Mouse (Mus musculus): Measurements from ENCODE around the gene Acot10.
"Not testable (repeated sequence)": the region's sequence is repeated elsewhere in the genome, so short reads cannot be mapped to it uniquely, and the experiment has no call there.

Gene Acot10

DNA sequence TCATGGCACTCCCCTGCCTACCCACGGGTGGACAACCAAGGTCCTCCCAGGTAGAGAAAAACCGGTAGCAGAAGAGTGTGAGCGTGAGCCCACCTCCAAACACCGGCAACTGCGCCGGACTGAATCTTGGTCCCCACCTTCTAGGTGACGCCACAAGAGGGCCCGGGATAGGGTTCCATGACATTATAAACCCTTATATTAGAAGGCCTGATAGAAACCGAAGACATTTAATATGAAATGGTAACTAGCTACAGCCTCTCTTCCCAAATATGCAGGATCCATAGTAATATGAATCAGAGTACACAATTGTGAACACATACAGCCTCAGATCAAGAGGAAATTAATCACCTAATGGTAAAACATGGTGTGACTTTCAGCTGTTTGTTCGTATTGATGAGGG, at the start of gene Acot10:
TSS of gene Acot10 (minus strand) at position 101 of the 400 bp plus-strand sequence.
- no peak for DNase-seq (ENCODE audit: low spot score in 2 of 2)

DNA sequence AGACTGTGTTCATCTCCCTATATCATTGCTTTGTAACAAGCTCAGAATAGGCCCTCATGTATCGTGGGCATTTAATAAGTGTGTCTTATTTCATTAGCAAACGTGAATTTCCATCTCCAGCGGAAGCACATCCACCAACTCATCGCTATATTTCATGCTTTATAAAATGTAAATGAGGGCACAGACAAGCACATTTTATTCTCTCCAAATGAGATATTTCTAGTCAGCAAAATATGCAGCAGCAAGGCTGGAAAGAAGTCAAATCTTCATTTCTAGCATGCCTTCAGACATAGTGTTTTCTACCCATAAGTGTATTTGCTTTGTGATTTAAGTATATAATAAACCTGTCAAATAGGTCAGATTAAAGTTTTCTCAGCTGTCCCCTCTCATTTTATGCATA, 45.3 kb upstream of the Acot10 start:
- DNase-seq (ENCODE audit: low spot score in 2 of 2) = no peak

- DNase-seq (ENCODE audit: low spot score in 2 of 2) = no peak
Measured at GRCm38 (mm10) chr15:20696229-20696628, 29.7 kb upstream of the Acot10 start.

DNA sequence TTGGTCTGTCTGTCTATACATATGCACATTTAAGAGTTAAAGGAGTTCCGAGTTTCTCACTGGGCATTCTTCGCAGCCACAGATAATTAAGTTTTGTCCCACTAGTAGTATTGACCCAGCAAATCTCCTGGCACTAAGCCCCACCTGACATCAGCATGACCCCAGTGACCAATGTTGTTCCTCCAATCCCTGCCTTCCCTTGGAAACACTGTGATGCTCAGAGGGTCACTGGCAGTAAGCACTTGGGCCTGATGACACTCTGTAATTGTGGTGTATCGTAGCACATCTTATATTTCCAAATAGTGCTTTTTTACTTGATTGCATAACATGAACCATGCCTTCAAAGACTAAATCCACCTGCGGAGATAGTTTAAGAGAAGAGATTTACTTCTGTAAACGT, 17.6 kb upstream of the Acot10 start:
- no peak for DNase-seq (ENCODE audit: low spot score in 2 of 2)

DNA sequence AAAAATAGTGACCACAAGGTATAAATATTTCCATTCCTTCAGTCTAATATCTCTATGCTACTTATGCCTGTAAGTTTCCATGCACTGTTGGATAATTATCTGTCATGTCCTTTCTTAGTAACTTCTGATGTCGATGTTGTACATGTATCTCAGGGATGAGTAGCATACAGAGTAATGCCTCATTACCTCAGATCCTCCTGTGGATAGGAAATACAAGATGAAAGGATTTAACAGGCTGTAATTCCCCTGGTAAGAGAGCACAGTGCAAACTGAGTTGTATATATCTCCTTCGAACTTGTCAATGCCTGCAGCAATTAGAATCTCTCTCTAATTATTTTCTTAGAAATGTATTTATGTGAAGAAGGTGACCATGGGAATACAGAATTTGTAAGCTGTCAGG, 16.2 kb upstream of the Acot10 start:
- DNase-seq (ENCODE audit: low spot score in 2 of 2) = no peak

DNA sequence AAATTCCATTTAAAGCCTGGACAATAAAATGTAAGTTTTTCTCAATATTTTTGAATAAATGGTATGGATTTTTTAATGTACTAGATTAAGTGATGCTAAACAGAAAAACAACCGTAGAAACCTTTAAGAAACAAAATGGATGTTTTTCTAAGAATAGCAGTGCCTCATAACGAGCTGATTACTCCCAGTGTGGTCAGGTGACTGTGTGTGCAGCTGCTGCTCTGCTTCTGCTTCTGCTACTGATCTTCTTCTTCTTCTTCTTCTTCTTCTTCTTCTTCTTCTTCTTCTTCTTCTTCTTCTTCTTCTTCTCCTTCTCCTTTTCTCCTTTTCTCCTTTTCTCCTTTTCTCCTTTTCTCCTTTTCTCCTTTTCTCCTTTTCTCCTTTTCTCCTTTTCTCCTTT, 3.0 kb upstream of the Acot10 start:
- not testable (repeated sequence) for DNase-seq (ENCODE audit: low spot score in 2 of 2)

- no peak for DNase-seq (ENCODE audit: low spot score in 2 of 2)
Measured at GRCm38 (mm10) chr15:20667989-20668388, 1.4 kb upstream of the Acot10 start.

- no peak for DNase-seq (ENCODE audit: low spot score in 2 of 2)
Measured at GRCm38 (mm10) chr15:20667350-20667749, 800 bp upstream of the Acot10 start.

- DNase-seq (ENCODE audit: low spot score in 2 of 2) = no peak
Measured at GRCm38 (mm10) chr15:20660221-20660620, 6.3 kb downstream of the Acot10 start.

DNA sequence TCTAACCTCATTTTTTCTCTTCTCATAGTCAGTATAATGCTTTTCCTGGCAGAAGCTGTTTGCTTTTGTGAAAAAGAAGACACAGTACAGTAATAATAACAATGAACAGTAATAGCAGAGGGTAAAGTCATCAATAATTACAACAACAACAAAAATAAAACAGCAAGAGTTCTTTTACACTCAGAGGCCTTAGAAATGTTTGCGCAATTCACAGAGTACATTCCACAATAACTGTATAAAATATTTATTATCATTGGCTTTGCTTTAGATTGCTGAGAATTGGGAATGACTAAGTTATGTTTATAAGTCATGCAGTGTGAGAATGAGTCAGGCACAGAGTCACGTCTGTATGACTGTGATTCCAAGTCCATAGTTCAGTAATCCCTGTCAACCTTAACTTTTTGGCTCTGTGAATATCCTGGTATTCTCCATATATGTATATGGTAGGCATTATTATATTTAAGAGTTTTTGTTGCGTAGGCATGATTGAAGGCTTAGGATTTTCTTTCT, 23.6 kb downstream of the Acot10 start:
- DNase-seq (ENCODE audit: low spot score in 2 of 2) = no peak

DNA sequence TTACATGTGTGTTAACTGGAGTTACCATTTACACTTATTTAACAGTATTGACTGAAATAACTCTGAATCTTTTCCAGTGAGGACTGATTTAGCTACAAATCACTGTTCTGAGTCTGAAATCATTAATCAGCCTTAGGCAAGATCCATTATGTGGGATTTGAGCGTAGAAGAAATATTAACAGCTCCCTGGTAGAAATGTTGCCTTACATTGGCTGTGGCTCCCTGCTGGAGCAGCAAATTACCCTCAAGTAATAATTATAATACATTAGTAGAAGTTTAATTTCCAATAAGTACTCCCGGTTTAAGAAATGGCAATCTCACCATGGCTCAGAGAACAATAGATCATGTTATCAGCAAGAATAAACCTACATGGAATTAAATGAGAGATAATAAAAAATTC, 27.4 kb downstream of the Acot10 start:
- DNase-seq (ENCODE audit: low spot score in 2 of 2) = no peak

GRCm38 (mm10) chr15:20634593-20634992, 32.0 kb downstream of the Acot10 start:
- DNase-seq (ENCODE audit: low spot score in 2 of 2) = no peak
